Mouse (Mus musculus) kidney, postnatal 0 days (tissue): ENCODE results near the gene Krtap19-1. TPM values are rescaled to one million over a fixed set of nuclear protein-coding genes. Genes with fewer than 3 reads are reported as not detected.

Source experiments
- ATAC-seq: fragments of 200-750 bp; cut with Nextera tagmentation; replicated peaks from 2 replicates; pipeline ENCODE4 v1.8.0; 2017; ENCODE audit warnings: low read depth, moderate number of reproducible peaks, moderate TSS enrichment, moderate library complexity; ENCODE audit not compliant: low FRiP score
- DNase-seq: peaks from one replicate; pipeline ENCODE4 v3.0.0-alpha.2; 2016; ENCODE audit warnings: low spot score
- H3K27ac ChIP-seq: fragments of 300-500 bp; sonication (generic); 2 replicates; pipeline ENCODE4 v1.5.1; 2014; ENCODE audit warnings: mild to moderate bottlenecking
- H3K27me3 ChIP-seq: fragments of 300-500 bp; sonication (generic); 2 replicates; pipeline ENCODE4 v1.6.1; 2014; ENCODE audit warnings: low read length, mixed read lengths; ENCODE audit not compliant: insufficient read depth
- H3K36me3 ChIP-seq: fragments of 300-500 bp; sonication (generic); 2 replicates; pipeline ENCODE4 v1.6.1; 2014; ENCODE audit warnings: low read length, mixed read lengths; ENCODE audit not compliant: insufficient read depth
- H3K4me1 ChIP-seq: fragments of 300-500 bp; sonication (generic); replicated peaks from 2 replicates; pipeline ENCODE4 v1.6.1; 2014; ENCODE audit warnings: antibody characterized with exemption, low read length, mixed read lengths; ENCODE audit not compliant: insufficient read depth
- H3K4me2 ChIP-seq: fragments of 300-500 bp; sonication (generic); 2 replicates; pipeline ENCODE4 v1.6.1; 2014; ENCODE audit warnings: mild to moderate bottlenecking, low read length, moderate library complexity, mixed read lengths
- H3K4me3 ChIP-seq: fragments of 300-500 bp; sonication (generic); replicated peaks from 2 replicates; pipeline ENCODE4 v1.5.1; 2014; ENCODE audit warnings: low read depth, low read length
- H3K9ac ChIP-seq: fragments of 300-500 bp; sonication (generic); 2 replicates; pipeline ENCODE4 v1.6.1; 2014; ENCODE audit warnings: low read depth, low read length
- H3K9me3 ChIP-seq: fragments of 300-500 bp; sonication (generic); replicated peaks from 2 replicates; pipeline ENCODE4 v1.6.1; 2016; ENCODE audit warnings: low read length, inconsistent platforms, mixed read lengths
- CTCF ChIP-seq: IDR thresholded peaks from 2 replicates; pipeline ENCODE4 v1.5.1; 2016; ENCODE audit warnings: antibody characterized with exemption, low read depth, mild to moderate bottlenecking, moderate library complexity
- WGBS: fragments of 180-500 bp; shearing (Covaris S2); extraction: QIAGEN DNeasy Blood & Tissue Kit; methylation state at CpG from one replicate; pipeline ENCODE4 v1.1.7; 2014; 5-methylcytosine and 5-hydroxymethylcytosine counted together
- polyA plus RNA-seq: library from polyadenylated mRNA; unstranded; fragments of >200 nt; fragmentation: Nextera tagmentation; extraction: Ambion mirVana; gene quantifications from 2 replicates; pipeline ENCODE4 v1.2.1, GENCODE M21; 2015

Krtap19-1 gene
- polyA plus RNA-seq, 1 experiment from 2014 or later = not detected

GRCm38 (mm10) chr16:88864887-88865407 lies 4.3 kb downstream of the Krtap19-1 start:
- H3K9me3 ChIP-seq = no peaks in the 10 kb centered on the region
- H3K9ac ChIP-seq = no peak overlapping the region
- H3K4me2 ChIP-seq = no peak overlapping the region
- ATAC-seq (no peak), DNase-seq (no peak)
- no peak overlapping the region for H3K4me3 ChIP-seq
- no peak overlapping the region for H3K27ac ChIP-seq
- no peak for TF ChIP-seq CTCF
- no peaks in the 10 kb centered on the region for H3K27me3 ChIP-seq
- H3K4me1 ChIP-seq = no peaks in the 10 kb centered on the region
- WGBS = 50% methylated on average over 4 of the region's 4 CpGs
- no peaks in the 10 kb centered on the region for H3K36me3 ChIP-seq

- ATAC-seq (no peak), DNase-seq (peak; percentile 33)
- Histone ChIP-seq H3K4me2 (no peak overlapping the region), H3K27me3 (no peaks in the 10 kb centered on the region), H3K4me3 (no peak overlapping the region), H3K9me3 (no peaks in the 10 kb centered on the region), H3K4me1 (no peaks in the 10 kb centered on the region), H3K9ac (no peak overlapping the region), H3K27ac (no peak overlapping the region), H3K36me3 (no peaks in the 10 kb centered on the region)
- WGBS = 14% methylated on average over 5 of the region's 5 CpGs
- TF ChIP-seq CTCF = peak; percentile 83
Observed at GRCm38 (mm10) chr16:88851450-88851849, 17.8 kb downstream of the Krtap19-1 start.

GRCm38 (mm10) chr16:88848558-88848957 lies 20.7 kb downstream of the Krtap19-1 start:
- Histone ChIP-seq H3K9ac (no peak overlapping the region), H3K27ac (no peak overlapping the region), H3K9me3 (no peaks in the 10 kb centered on the region), H3K4me3 (no peak overlapping the region), H3K4me2 (no peak overlapping the region), H3K4me1 (no peaks in the 10 kb centered on the region), H3K36me3 (no peaks in the 10 kb centered on the region), H3K27me3 (no peaks in the 10 kb centered on the region)
- WGBS = 87% methylated on average over 4 of the region's 4 CpGs
- ATAC-seq (no peak), DNase-seq (no peak)
- TF ChIP-seq CTCF = no peak

GRCm38 (mm10) chr16:88847363-88847762 lies 21.8 kb downstream of the Krtap19-1 start:
- ATAC-seq = no peak; the same call in 1 of the 2 replicates
- H3K27me3 ChIP-seq = no peaks in the 10 kb centered on the region
- H3K9me3 ChIP-seq = no peaks in the 10 kb centered on the region
- no peak overlapping the region for H3K4me2 ChIP-seq
- no peak for TF ChIP-seq CTCF
- H3K36me3 ChIP-seq = no peaks in the 10 kb centered on the region
- no peak overlapping the region for H3K9ac ChIP-seq
- H3K4me1 ChIP-seq = no peaks in the 10 kb centered on the region
- 78% methylated on average over 1 of the region's 1 CpGs for WGBS
- H3K4me3 ChIP-seq = no peak overlapping the region
- no peak overlapping the region for H3K27ac ChIP-seq
- DNase-seq = peak; percentile 9

- Histone ChIP-seq H3K4me2 (no peak overlapping the region), H3K9ac (no peak overlapping the region), H3K4me3 (no peak overlapping the region), H3K36me3 (no peaks in the 10 kb centered on the region), H3K9me3 (no peaks in the 10 kb centered on the region), H3K27ac (no peak overlapping the region), H3K4me1 (no peaks in the 10 kb centered on the region), H3K27me3 (no peaks in the 10 kb centered on the region)
- 32% methylated on average over 3 of the region's 3 CpGs for WGBS
- ATAC-seq = no peak
- no peak for DNase-seq
- no peak for TF ChIP-seq CTCF
Observed at GRCm38 (mm10) chr16:88826978-88827377, 42.2 kb downstream of the Krtap19-1 start.

GRCm38 (mm10) chr16:88826095-88826652 lies 43.0 kb downstream of the Krtap19-1 start, which contains the start of gene Krtap14:
Gene Krtap14 (minus strand): TSS chr16:88826145.
- no peaks in the 10 kb centered on the region for H3K27me3 ChIP-seq
- no peak within 1 kb of the TSS for H3K4me3 ChIP-seq
- 88% methylated on average over 9 of the region's 9 CpGs for WGBS
- TF ChIP-seq CTCF = no peak
- no peaks in the 10 kb centered on the region for H3K36me3 ChIP-seq
- no peak within 1 kb of the TSS for H3K27ac ChIP-seq
- no peak within 1 kb of the TSS for H3K4me2 ChIP-seq
- no peaks in the 10 kb centered on the region for H3K4me1 ChIP-seq
- DNase-seq = no peak
- no peaks in the 10 kb centered on the region for H3K9me3 ChIP-seq
- H3K9ac ChIP-seq = no peak within 1 kb of the TSS
- ATAC-seq = no peak

GRCm38 (mm10) chr16:88823736-88824135 lies 45.5 kb downstream of the Krtap19-1 start:
- no peaks in the 10 kb centered on the region for H3K4me1 ChIP-seq
- H3K9me3 ChIP-seq = no peaks in the 10 kb centered on the region
- ATAC-seq (no peak), DNase-seq (peak; percentile 49)
- H3K27me3 ChIP-seq = no peaks in the 10 kb centered on the region
- no peak overlapping the region for H3K27ac ChIP-seq
- no peak overlapping the region for H3K4me2 ChIP-seq
- no peaks in the 10 kb centered on the region for H3K36me3 ChIP-seq
- no peak overlapping the region for H3K9ac ChIP-seq
- WGBS = 81% methylated on average over 3 of the region's 3 CpGs
- peak; percentile 74 for TF ChIP-seq CTCF
- H3K4me3 ChIP-seq = no peak overlapping the region
